In the genomic region with DNA sequence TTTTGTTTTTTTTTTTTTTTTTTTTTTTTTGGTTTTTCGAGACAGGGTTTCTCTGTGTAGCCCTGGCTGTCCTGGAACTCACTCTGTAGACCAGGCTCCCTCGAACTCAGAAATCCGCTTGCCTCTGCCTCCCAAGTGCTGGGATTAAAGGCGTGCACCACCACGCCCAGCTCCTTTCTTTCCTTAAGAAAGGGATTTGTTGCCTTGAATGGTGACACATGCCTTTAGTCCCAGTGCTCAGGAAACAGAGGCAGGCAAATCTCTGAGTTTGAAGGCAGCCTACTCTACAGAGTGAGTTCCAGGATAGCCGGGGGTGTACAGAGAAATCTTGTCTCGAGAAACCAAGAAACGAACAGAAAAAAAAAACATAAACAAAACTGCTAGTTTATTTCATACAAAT, we compare ENCODE assay signal across 11 mouse cellular contexts. TPM values are rescaled to one million over a fixed set of nuclear protein-coding genes. Genes with fewer than 3 reads are reported as not detected.
A peak's percentile ranks its signal among the peaks of the same experiment; 100 is the strongest.
DNase-seq lines count a peak whose midpoint lies in the region.
"Not testable (repeated sequence)": the region's sequence is repeated elsewhere in the genome, so short reads cannot be mapped to it uniquely, and the experiment has no call there.
"Had no signal": no experiment of that assay in that cellular context is flagged by ENCODE, and none has a peak within 500 bp of the region (broad histone marks: within the 10 kb centered on the region; RNA-seq: fewer than 3 reads in every experiment).

No protein-coding gene starts in this region.

- not testable (repeated sequence) for H3K4me3 ChIP-seq in limb, embryonic 10.5 days

- H3K9me3 ChIP-seq in limb, embryonic 10.5 days (replicated peaks): not testable (repeated sequence)

- peak; percentile 66 for DNase-seq in ES-CJ7 (ENCODE audit: low read depth, low spot score)
- DNase-seq in R1 (ENCODE audit: low read depth, low spot score): peak; percentile 79
- peak; percentile 68 for DNase-seq in ZHBTc4 (ENCODE audit: low read depth, low spot score)
- DNase-seq in limb, embryonic 10.5 days (ENCODE audit: low spot score): peak; percentile 12

- WGBS in limb, embryonic 10.5 days: 94% methylated on average over 8 of the region's 8 CpGs

- H3K36me3 ChIP-seq in limb, embryonic 10.5 days: not testable (repeated sequence)

- not testable (repeated sequence) for H3K27ac ChIP-seq in limb, embryonic 10.5 days

- not testable (repeated sequence) for H3K27me3 ChIP-seq in limb, embryonic 10.5 days (ENCODE audit: low read depth, poor library complexity, severe bottlenecking)

- peaks cover 16% of the 10 kb centered on the region for H3K4me1 ChIP-seq in limb, embryonic 10.5 days

RNA-seq across cellular contexts. Expression of gene Mbl2, which starts 23.7 kb away (rescaled TPM):
- polyA plus RNA-seq in limb, embryonic 10.5 days (2016; fragmentation: Nextera tagmentation; extraction: Ambion mirVana): not detected in 2 replicates
- polyA plus RNA-seq: activated CD4-positive, CD25-positive, alpha-beta regulatory T cell, adult 4 months; adrenal gland, adult 2 months; brain, embryonic 14.5 days; C2C12; CD4-positive, CD25-positive, alpha-beta regulatory T cell, adult 4 months; G1E; Patski had no signal

RNA-seq across cellular contexts. Expression of gene Gldc, which starts 33.8 kb away (rescaled TPM):
- 13.9 and 20.0 TPM in 2 replicates for polyA plus RNA-seq in limb, embryonic 10.5 days (2016; fragmentation: Nextera tagmentation; extraction: Ambion mirVana)
- polyA plus RNA-seq: G1E had no signal

Comparison
In these comparisons a context has a peak if more than half of its experiments do, and no peak if none do; other contexts are left out.
1. DNase-seq: peak in every context shown above with its lines; median percentile 79 in R1; 68 in ZHBTc4; 66 in ES-CJ7; 12 in limb, embryonic 10.5 days.